Mouse (Mus musculus): ENCODE measurements around the gene Smc5. TPM values are rescaled to one million over a fixed set of nuclear protein-coding genes. Genes with fewer than 3 reads are reported as not detected.

Smc5 gene
- polyA plus RNA-seq (2015; fragmentation: Nextera tagmentation; extraction: Ambion mirVana) = 23.6 and 26.5 TPM in 2 replicates

DNA sequence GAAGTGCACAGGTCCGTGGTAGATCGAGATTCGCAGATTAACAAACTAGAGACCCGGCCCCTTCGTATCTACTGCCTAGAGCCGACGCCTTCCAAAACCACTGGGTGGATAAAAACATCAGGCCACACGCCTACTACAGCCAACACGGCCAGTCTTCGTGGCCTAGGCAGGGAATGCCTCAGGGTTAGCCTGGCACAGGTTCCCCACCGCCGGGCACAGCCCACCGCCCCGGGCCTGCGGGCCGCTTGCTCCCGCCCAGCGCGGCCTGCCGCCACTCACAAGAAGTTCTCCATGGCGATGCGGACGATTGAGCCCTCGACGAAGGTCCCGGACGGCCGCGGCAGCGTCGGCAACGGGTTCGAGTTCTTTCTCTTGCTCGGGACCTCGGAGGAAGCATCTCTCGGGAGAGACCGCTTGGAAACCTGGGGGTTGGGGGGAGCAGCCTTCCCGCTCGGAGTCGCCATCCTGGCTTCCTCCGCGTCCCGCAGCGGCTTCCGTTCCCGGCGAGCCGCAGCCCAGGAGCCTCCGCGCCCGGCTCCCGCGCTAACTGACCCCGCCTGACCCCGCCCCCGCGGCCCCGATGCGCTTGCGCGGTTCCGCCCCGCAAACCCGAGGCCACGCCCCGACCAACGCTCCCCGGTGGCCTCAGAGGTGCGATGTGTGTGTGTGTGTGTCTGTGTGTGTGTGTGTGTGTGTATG is at the start of gene Smc5:
Gene Smc5, minus strand, starts transcription at position 543 of the 699 bp plus-strand sequence.
- Histone ChIP-seq H3K4me1 (ENCODE audit: control insufficient read depth, insufficient read depth, low read length) (peaks cover 8% of the 10 kb centered on the region), H3K27ac (ENCODE audit: low read length) (peak within 1 kb of the TSS; percentile 61), H3K4me2 (ENCODE audit: low read depth, low read length) (peak within 1 kb of the TSS; percentile 69), H3K4me3 (replicated peaks; ENCODE audit: low read length) (peak within 1 kb of the TSS; percentile 95), H3K9me3 (replicated peaks; ENCODE audit: control insufficient read depth, low read length) (no peaks in the 10 kb centered on the region), H3K27me3 (ENCODE audit: control insufficient read depth, insufficient read depth, low read length) (no peaks in the 10 kb centered on the region), H3K36me3 (ENCODE audit: control insufficient read depth, insufficient read depth, low read length) (no peaks in the 10 kb centered on the region), H3K9ac (ENCODE audit: low read length) (peak within 1 kb of the TSS; percentile 93)
- under 1% methylated on average over 69 of the region's 69 CpGs for WGBS
- ATAC-seq (ENCODE audit: insufficient read depth, low FRiP score) = peak; percentile 96

DNA sequence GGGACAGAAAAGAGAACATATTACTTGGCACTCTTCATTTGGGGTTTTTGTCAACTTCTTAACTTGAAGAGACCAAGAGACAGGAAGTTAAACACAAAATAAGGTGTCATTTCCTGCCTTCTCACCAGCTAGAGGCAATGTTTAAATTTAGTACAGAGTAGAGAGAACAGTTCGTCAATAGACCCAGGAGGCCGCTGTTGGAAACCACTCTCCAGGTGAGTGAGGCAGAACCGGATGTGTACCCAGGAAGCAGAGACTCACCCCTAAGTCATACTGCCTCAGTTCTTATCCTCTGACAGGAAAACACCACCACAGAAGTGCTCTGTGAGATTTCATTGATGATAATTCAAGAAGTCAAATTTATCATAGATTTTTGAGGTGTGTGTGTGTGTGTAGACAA is 49.4 kb upstream of the Smc5 start:
- WGBS = 64% methylated on average over 3 of the region's 3 CpGs
- Histone ChIP-seq H3K27me3 (ENCODE audit: control insufficient read depth, insufficient read depth, low read length) (no peaks in the 10 kb centered on the region), H3K9ac (ENCODE audit: low read length) (no peak overlapping the region), H3K36me3 (ENCODE audit: control insufficient read depth, insufficient read depth, low read length) (no peaks in the 10 kb centered on the region), H3K9me3 (replicated peaks; ENCODE audit: control insufficient read depth, low read length) (no peaks in the 10 kb centered on the region), H3K4me1 (ENCODE audit: control insufficient read depth, insufficient read depth, low read length) (no peaks in the 10 kb centered on the region), H3K27ac (ENCODE audit: low read length) (no peak overlapping the region), H3K4me2 (ENCODE audit: low read depth, low read length) (no peak overlapping the region), H3K4me3 (replicated peaks; ENCODE audit: low read length) (no peak overlapping the region)
- ATAC-seq (ENCODE audit: insufficient read depth, low FRiP score) = no peak

- H3K4me3 ChIP-seq (replicated peaks; ENCODE audit: low read length) = no peak overlapping the region
- H3K4me2 ChIP-seq (ENCODE audit: low read depth, low read length) = no peak overlapping the region
- no peak overlapping the region for H3K9ac ChIP-seq (ENCODE audit: low read length)
- H3K9me3 ChIP-seq (replicated peaks; ENCODE audit: control insufficient read depth, low read length) = no peaks in the 10 kb centered on the region
- no peak overlapping the region for H3K27ac ChIP-seq (ENCODE audit: low read length)
- H3K27me3 ChIP-seq (ENCODE audit: control insufficient read depth, insufficient read depth, low read length) = no peaks in the 10 kb centered on the region
- no peaks in the 10 kb centered on the region for H3K4me1 ChIP-seq (ENCODE audit: control insufficient read depth, insufficient read depth, low read length)
- no peaks in the 10 kb centered on the region for H3K36me3 ChIP-seq (ENCODE audit: control insufficient read depth, insufficient read depth, low read length)
- WGBS = 78% methylated on average over 5 of the region's 5 CpGs
- ATAC-seq (ENCODE audit: insufficient read depth, low FRiP score) = no peak
Measured at GRCm38 (mm10) chr19:23317989-23318358, 44.3 kb upstream of the Smc5 start.

- no peak overlapping the region for H3K4me3 ChIP-seq (replicated peaks; ENCODE audit: low read length)
- H3K9me3 ChIP-seq (replicated peaks; ENCODE audit: control insufficient read depth, low read length) = no peaks in the 10 kb centered on the region
- H3K4me1 ChIP-seq (ENCODE audit: control insufficient read depth, insufficient read depth, low read length) = no peaks in the 10 kb centered on the region
- H3K4me2 ChIP-seq (ENCODE audit: low read depth, low read length) = no peak overlapping the region
- H3K27ac ChIP-seq (ENCODE audit: low read length) = no peak overlapping the region
- no peak for ATAC-seq (ENCODE audit: insufficient read depth, low FRiP score)
- no peak overlapping the region for H3K9ac ChIP-seq (ENCODE audit: low read length)
- 71% methylated on average over 5 of the region's 5 CpGs for WGBS
- no peaks in the 10 kb centered on the region for H3K36me3 ChIP-seq (ENCODE audit: control insufficient read depth, insufficient read depth, low read length)
- no peaks in the 10 kb centered on the region for H3K27me3 ChIP-seq (ENCODE audit: control insufficient read depth, insufficient read depth, low read length)
Measured at GRCm38 (mm10) chr19:23317295-23317988, 43.7 kb upstream of the Smc5 start.

- no peaks in the 10 kb centered on the region for H3K4me1 ChIP-seq (ENCODE audit: control insufficient read depth, insufficient read depth, low read length)
- no peak for ATAC-seq (ENCODE audit: insufficient read depth, low FRiP score)
- no peak overlapping the region for H3K4me3 ChIP-seq (replicated peaks; ENCODE audit: low read length)
- no peak overlapping the region for H3K27ac ChIP-seq (ENCODE audit: low read length)
- H3K9ac ChIP-seq (ENCODE audit: low read length) = no peak overlapping the region
- 86% methylated on average over 5 of the region's 5 CpGs for WGBS
- no peaks in the 10 kb centered on the region for H3K9me3 ChIP-seq (replicated peaks; ENCODE audit: control insufficient read depth, low read length)
- H3K27me3 ChIP-seq (ENCODE audit: control insufficient read depth, insufficient read depth, low read length) = no peaks in the 10 kb centered on the region
- no peak overlapping the region for H3K4me2 ChIP-seq (ENCODE audit: low read depth, low read length)
- H3K36me3 ChIP-seq (ENCODE audit: control insufficient read depth, insufficient read depth, low read length) = no peaks in the 10 kb centered on the region
Measured at GRCm38 (mm10) chr19:23316851-23317250, 43.2 kb upstream of the Smc5 start.

GRCm38 (mm10) chr19:23309979-23310378 is 36.3 kb upstream of the Smc5 start:
- Histone ChIP-seq H3K4me1 (ENCODE audit: control insufficient read depth, insufficient read depth, low read length) (no peaks in the 10 kb centered on the region), H3K27ac (ENCODE audit: low read length) (no peak overlapping the region), H3K4me3 (replicated peaks; ENCODE audit: low read length) (no peak overlapping the region), H3K36me3 (ENCODE audit: control insufficient read depth, insufficient read depth, low read length) (no peaks in the 10 kb centered on the region), H3K9me3 (replicated peaks; ENCODE audit: control insufficient read depth, low read length) (no peaks in the 10 kb centered on the region), H3K9ac (ENCODE audit: low read length) (no peak overlapping the region), H3K4me2 (ENCODE audit: low read depth, low read length) (no peak overlapping the region), H3K27me3 (ENCODE audit: control insufficient read depth, insufficient read depth, low read length) (no peaks in the 10 kb centered on the region)
- ATAC-seq (ENCODE audit: insufficient read depth, low FRiP score) = no peak
- WGBS = 91% methylated on average over 2 of the region's 2 CpGs

DNA sequence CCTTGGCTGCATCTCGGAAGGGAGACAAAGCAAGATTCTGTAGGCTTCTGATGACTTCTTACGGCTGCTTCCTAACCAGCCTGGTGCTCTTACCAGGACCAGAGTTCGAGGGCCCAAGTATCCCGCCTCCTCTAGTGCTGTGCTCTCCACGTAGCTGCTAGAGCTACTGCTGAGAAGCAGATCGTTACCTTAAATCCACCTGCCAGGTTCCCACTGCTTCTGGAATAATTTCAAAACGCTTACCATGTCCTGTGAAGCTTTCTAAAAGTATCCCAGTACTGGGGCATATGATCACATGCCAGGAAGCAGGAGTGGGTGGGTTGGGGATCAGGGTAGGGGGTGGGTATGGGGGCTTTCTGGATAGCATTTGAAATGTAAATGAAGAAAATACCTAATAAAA is 33.0 kb upstream of the Smc5 start:
- H3K36me3 ChIP-seq (ENCODE audit: control insufficient read depth, insufficient read depth, low read length) = no peaks in the 10 kb centered on the region
- H3K9me3 ChIP-seq (replicated peaks; ENCODE audit: control insufficient read depth, low read length) = no peaks in the 10 kb centered on the region
- no peak overlapping the region for H3K4me2 ChIP-seq (ENCODE audit: low read depth, low read length)
- WGBS = 87% methylated on average over 7 of the region's 7 CpGs
- no peak overlapping the region for H3K27ac ChIP-seq (ENCODE audit: low read length)
- no peaks in the 10 kb centered on the region for H3K4me1 ChIP-seq (ENCODE audit: control insufficient read depth, insufficient read depth, low read length)
- no peak for ATAC-seq (ENCODE audit: insufficient read depth, low FRiP score)
- H3K9ac ChIP-seq (ENCODE audit: low read length) = no peak overlapping the region
- no peak overlapping the region for H3K4me3 ChIP-seq (replicated peaks; ENCODE audit: low read length)
- no peaks in the 10 kb centered on the region for H3K27me3 ChIP-seq (ENCODE audit: control insufficient read depth, insufficient read depth, low read length)

DNA sequence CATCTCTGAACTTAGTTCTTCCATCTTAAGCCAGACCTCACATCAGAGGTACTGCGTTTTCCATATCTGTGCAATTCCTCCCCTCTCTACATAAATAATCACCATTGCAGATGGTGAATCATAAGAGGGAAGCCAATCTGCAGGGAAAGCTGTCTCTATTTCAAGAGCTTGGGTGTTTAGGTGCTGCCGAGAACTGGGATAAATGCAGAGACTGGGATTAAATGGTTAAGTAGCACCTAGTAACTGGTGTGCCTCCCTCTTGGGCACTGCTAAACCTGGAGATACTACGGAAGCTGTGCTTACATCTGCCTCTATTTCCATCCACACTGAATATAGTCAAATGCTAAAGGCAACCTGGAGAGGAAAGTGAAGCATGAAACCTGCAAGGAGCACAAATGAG is 26.3 kb upstream of the Smc5 start:
- Histone ChIP-seq H3K4me1 (ENCODE audit: control insufficient read depth, insufficient read depth, low read length) (no peaks in the 10 kb centered on the region), H3K4me2 (ENCODE audit: low read depth, low read length) (no peak overlapping the region), H3K36me3 (ENCODE audit: control insufficient read depth, insufficient read depth, low read length) (no peaks in the 10 kb centered on the region), H3K9ac (ENCODE audit: low read length) (no peak overlapping the region), H3K27me3 (ENCODE audit: control insufficient read depth, insufficient read depth, low read length) (no peaks in the 10 kb centered on the region), H3K9me3 (replicated peaks; ENCODE audit: control insufficient read depth, low read length) (no peaks in the 10 kb centered on the region), H3K4me3 (replicated peaks; ENCODE audit: low read length) (no peak overlapping the region), H3K27ac (ENCODE audit: low read length) (no peak overlapping the region)
- WGBS = 74% methylated on average over 3 of the region's 3 CpGs
- ATAC-seq (ENCODE audit: insufficient read depth, low FRiP score) = no peak

GRCm38 (mm10) chr19:23298917-23299316 is 25.2 kb upstream of the Smc5 start:
- no peak for ATAC-seq (ENCODE audit: insufficient read depth, low FRiP score)

More at GRCm38 (mm10) chr19:23298917-23299316, 25.2 kb upstream of the Smc5 start:
- Histone ChIP-seq H3K9me3 (replicated peaks; ENCODE audit: control insufficient read depth, low read length) (no peaks in the 10 kb centered on the region), H3K27ac (ENCODE audit: low read length) (no peak overlapping the region), H3K36me3 (ENCODE audit: control insufficient read depth, insufficient read depth, low read length) (no peaks in the 10 kb centered on the region), H3K4me2 (ENCODE audit: low read depth, low read length) (no peak overlapping the region), H3K4me1 (ENCODE audit: control insufficient read depth, insufficient read depth, low read length) (no peaks in the 10 kb centered on the region), H3K27me3 (ENCODE audit: control insufficient read depth, insufficient read depth, low read length) (no peaks in the 10 kb centered on the region), H3K9ac (ENCODE audit: low read length) (no peak overlapping the region), H3K4me3 (replicated peaks; ENCODE audit: low read length) (no peak overlapping the region)
- WGBS = 100% methylated on average over 1 of the region's 1 CpGs
